Mouse (Mus musculus) heart, adult 2 months (tissue): ENCODE results near the gene Slc39a11.

Experiments used
- CTCF ChIP-seq: fragments of 200-600 bp; IDR thresholded peaks from 2 replicates; pipeline ENCODE4 v1.8.1; 2022; ENCODE audit warnings: antibody characterized with exemption, mild to moderate bottlenecking, moderate library complexity
- EP300 ChIP-seq: fragments of 200-500 bp; IDR thresholded peaks from 2 replicates; pipeline ENCODE4 v1.6.1; 2011; ENCODE audit warnings: low read depth, low read length, control low read depth; ENCODE audit not compliant: insufficient read depth
- POLR2A ChIP-seq: fragments of 200-500 bp; IDR thresholded peaks from 2 replicates; pipeline ENCODE4 v1.6.1; 2011; ENCODE audit warnings: mild to moderate bottlenecking, low read depth, low read length, control low read depth; ENCODE audit not compliant: insufficient read depth

DNA sequence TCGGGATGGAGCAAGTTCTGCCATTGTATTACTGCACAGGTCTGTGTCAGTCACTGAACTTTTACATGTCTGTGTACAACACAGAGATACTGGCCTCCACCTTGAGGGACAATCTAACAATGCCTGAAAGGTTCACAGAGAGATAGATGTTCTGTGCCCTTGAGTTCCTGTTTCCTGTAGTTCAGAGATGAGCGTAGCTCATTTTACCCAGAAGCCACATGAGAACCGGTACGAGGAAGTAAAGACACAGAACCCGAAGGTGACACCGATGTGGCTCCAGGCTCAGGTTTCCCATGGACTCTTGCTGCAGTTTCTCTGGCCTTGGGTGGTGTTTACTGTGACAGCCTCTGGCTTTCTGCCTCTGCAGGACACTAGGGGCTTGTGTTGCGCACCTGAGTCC is 398.7 kb downstream of the Slc39a11 start:
- no peak for TF ChIP-seq CTCF
- no peak for TF ChIP-seq POLR2A
- TF ChIP-seq EP300: no peak
